Mouse (Mus musculus) limb, embryonic 14.5 days (tissue): ENCODE results near the gene Eef1akmt2. TPM values are rescaled to one million over a fixed set of nuclear protein-coding genes. Genes with fewer than 3 reads are reported as not detected.

Source experiments
- ATAC-seq: fragments of 200-750 bp; cut with Nextera tagmentation; 2 replicates; pipeline ENCODE4 v1.8.0; 2017; ENCODE audit warnings: low read depth, moderate number of reproducible peaks, moderate TSS enrichment; ENCODE audit not compliant: low FRiP score
- DNase-seq: peaks from one replicate; pipeline ENCODE4 v3.0.0-alpha.2; 2015; ENCODE audit warnings: low spot score
- H3K27ac ChIP-seq: fragments of 300-500 bp; sonication (generic); replicated peaks from 2 replicates; pipeline ENCODE4 v1.5.1; 2014; ENCODE audit warnings: low read depth, mild to moderate bottlenecking, low read length, moderate library complexity, mixed read lengths
- H3K27me3 ChIP-seq: fragments of 300-500 bp; sonication (generic); 2 replicates; pipeline ENCODE4 v1.6.1; 2014; ENCODE audit warnings: low read length, mixed read lengths; ENCODE audit not compliant: control insufficient read depth, insufficient read depth
- H3K36me3 ChIP-seq: fragments of 300-500 bp; sonication (generic); 2 replicates; pipeline ENCODE4 v1.6.1; 2014; ENCODE audit warnings: mild to moderate bottlenecking, low read length, moderate library complexity, mixed read lengths; ENCODE audit not compliant: control insufficient read depth, insufficient read depth
- H3K4me1 ChIP-seq: fragments of 300-500 bp; sonication (generic); 2 replicates; pipeline ENCODE4 v1.6.1; 2014; ENCODE audit warnings: antibody characterized with exemption, low read length, mixed read lengths; ENCODE audit not compliant: control insufficient read depth, insufficient read depth
- H3K4me2 ChIP-seq: fragments of 300-500 bp; sonication (generic); replicated peaks from 2 replicates; pipeline ENCODE4 v1.6.1; 2014; ENCODE audit warnings: low read depth, mild to moderate bottlenecking, low read length, moderate library complexity; ENCODE audit not compliant: severe bottlenecking
- H3K4me3 ChIP-seq: fragments of 300-500 bp; sonication (generic); replicated peaks from 2 replicates; pipeline ENCODE4 v1.5.1; 2014; ENCODE audit warnings: low read length
- H3K9ac ChIP-seq: fragments of 300-500 bp; sonication (generic); 2 replicates; pipeline ENCODE4 v1.6.1; 2014; ENCODE audit warnings: mild to moderate bottlenecking, low read depth, low read length, moderate library complexity; ENCODE audit not compliant: severe bottlenecking
- H3K9me3 ChIP-seq: fragments of 300-500 bp; sonication (generic); 2 replicates; pipeline ENCODE4 v1.6.1; 2016; ENCODE audit warnings: low read length; ENCODE audit not compliant: control insufficient read depth
- POLR2A ChIP-seq: fragments of 200-500 bp; IDR thresholded peaks from 2 replicates; pipeline ENCODE4 v1.8.0; 2012; ENCODE audit warnings: inconsistent platforms, mild to moderate bottlenecking, moderate library complexity, borderline replicate concordance; ENCODE audit not compliant: insufficient read depth, insufficient read length; ENCODE audit errors: extremely low read depth
- WGBS: fragments of 180-500 bp; shearing (Covaris S2); extraction: QIAGEN DNeasy Blood & Tissue Kit; methylation state at CpG from one replicate; pipeline ENCODE4 v1.1.7; 2014; 5-methylcytosine and 5-hydroxymethylcytosine counted together
- polyA plus RNA-seq, 2 experiments: library from polyadenylated mRNA; depleted of rRNA in 1 of 2; stranded (reverse) in 1 of 2; unstranded in 1 of 2; fragments of >200 nt; fragmentation: Nextera tagmentation in 1 of 2; extraction: Ambion mirVana in 1 of 2; gene quantifications; 2 replicates each; pipeline versions ENCODE4 v1.2.1 to v1.2.3; 2012 to 2014

Eef1akmt2 gene
- polyA plus RNA-seq, 2 experiments: 50.9 to 68.6 TPM

GRCm38 (mm10) chr7:132894841-132895555, 42.5 kb upstream of the Eef1akmt2 start:
- no peaks in the 10 kb centered on the region for H3K4me1 ChIP-seq
- TF ChIP-seq POLR2A: no peak
- no peaks in the 10 kb centered on the region for H3K27me3 ChIP-seq
- H3K9me3 ChIP-seq: no peaks in the 10 kb centered on the region
- no peak overlapping the region for H3K9ac ChIP-seq
- H3K4me2 ChIP-seq: no peak overlapping the region
- WGBS: 77% methylated on average over 7 of the region's 7 CpGs
- no peaks in the 10 kb centered on the region for H3K36me3 ChIP-seq
- DNase-seq: no peak
- ATAC-seq: no peak
- H3K4me3 ChIP-seq: no peak overlapping the region
- H3K27ac ChIP-seq: no peak overlapping the region

- Histone ChIP-seq H3K27me3 (no peaks in the 10 kb centered on the region), H3K9ac (no peak overlapping the region), H3K4me1 (no peaks in the 10 kb centered on the region), H3K27ac (no peak overlapping the region), H3K4me3 (no peak overlapping the region), H3K36me3 (no peaks in the 10 kb centered on the region), H3K9me3 (no peaks in the 10 kb centered on the region), H3K4me2 (no peak overlapping the region)
- no peak for TF ChIP-seq POLR2A
- WGBS: 88% methylated on average over 1 of the region's 1 CpGs
- ATAC-seq (no peak), DNase-seq (no peak)
These were observed 40.9 kb upstream of the Eef1akmt2 start for GRCm38 (mm10) chr7:132893336-132893735.

- Histone ChIP-seq H3K4me2 (no peak overlapping the region), H3K9ac (no peak overlapping the region), H3K36me3 (no peaks in the 10 kb centered on the region), H3K4me1 (no peaks in the 10 kb centered on the region), H3K4me3 (no peak overlapping the region), H3K27me3 (no peaks in the 10 kb centered on the region), H3K27ac (no peak overlapping the region), H3K9me3 (no peaks in the 10 kb centered on the region)
- WGBS: 72% methylated on average over 7 of the region's 7 CpGs
- DNase-seq (no peak), ATAC-seq (no peak)
- no peak for TF ChIP-seq POLR2A
These were observed 40.3 kb upstream of the Eef1akmt2 start for GRCm38 (mm10) chr7:132892806-132893205.

GRCm38 (mm10) chr7:132892311-132892661, 39.8 kb upstream of the Eef1akmt2 start:
- no peak overlapping the region for H3K27ac ChIP-seq
- no peaks in the 10 kb centered on the region for H3K4me1 ChIP-seq
- H3K4me2 ChIP-seq: no peak overlapping the region
- no peak overlapping the region for H3K9ac ChIP-seq
- WGBS: 50% methylated on average over 4 of the region's 4 CpGs
- H3K36me3 ChIP-seq: no peaks in the 10 kb centered on the region
- no peaks in the 10 kb centered on the region for H3K9me3 ChIP-seq
- H3K27me3 ChIP-seq: no peaks in the 10 kb centered on the region
- DNase-seq: no peak
- H3K4me3 ChIP-seq: no peak overlapping the region
- no peak for ATAC-seq
- TF ChIP-seq POLR2A: no peak

- no peak for DNase-seq
- no peak overlapping the region for H3K27ac ChIP-seq
These were observed 39.3 kb upstream of the Eef1akmt2 start for GRCm38 (mm10) chr7:132891561-132892310.

More at GRCm38 (mm10) chr7:132891561-132892310, 39.3 kb upstream of the Eef1akmt2 start:
- H3K9me3 ChIP-seq: no peaks in the 10 kb centered on the region
- no peak overlapping the region for H3K9ac ChIP-seq
- H3K4me2 ChIP-seq: no peak overlapping the region
- H3K4me1 ChIP-seq: no peaks in the 10 kb centered on the region
- H3K36me3 ChIP-seq: no peaks in the 10 kb centered on the region
- no peak for TF ChIP-seq POLR2A
- 78% methylated on average over 5 of the region's 5 CpGs for WGBS
- no peaks in the 10 kb centered on the region for H3K27me3 ChIP-seq
- ATAC-seq: no peak
- H3K4me3 ChIP-seq: no peak overlapping the region
